Comparison of ENCODE assay signal across 20 mouse cellular contexts in genomic region chr4:99663710-99664109, GRCm38 (mm10). TPM values are rescaled to one million over a fixed set of nuclear protein-coding genes. Genes with fewer than 3 reads are reported as not detected.
A peak's percentile ranks its signal among the peaks of the same experiment; 100 is the strongest.
DNase-seq lines count a peak whose midpoint lies in the region; ATAC-seq and TF ChIP-seq lines count a peak whose summit lies in the region.
"Had no signal": no experiment of that assay in that cellular context is flagged by ENCODE, and none has a peak within 500 bp of the region (broad histone marks: within the 10 kb centered on the region; RNA-seq: fewer than 3 reads in every experiment).

No protein-coding gene starts in this region.

- no peaks in the 10 kb centered on the region for H3K9me3 ChIP-seq in forebrain, postnatal 0 days (ENCODE audit: low read length)
- no peaks in the 10 kb centered on the region for H3K9me3 ChIP-seq in forebrain, embryonic 15.5 days
- H3K9me3 ChIP-seq in liver, embryonic 14.5 days (ENCODE audit: control insufficient read depth, low read length), result no peaks in the 10 kb centered on the region
- H3K9me3 ChIP-seq: heart, embryonic 15.5 days; hindbrain, embryonic 15.5 days; liver, embryonic 15.5 days had no signal

- TF ChIP-seq EP300 in liver, embryonic 14.5 days (IDR thresholded peaks at IDR 0.05; ENCODE audit: low read depth), result no peak

- no peaks in the 10 kb centered on the region for H3K36me3 ChIP-seq in forebrain, postnatal 0 days (ENCODE audit: insufficient read depth)
- no peaks in the 10 kb centered on the region for H3K36me3 ChIP-seq in forebrain, embryonic 15.5 days
- H3K36me3 ChIP-seq in liver, embryonic 14.5 days (replicated peaks; ENCODE audit: control insufficient read depth, insufficient read depth, low read depth), result no peaks in the 10 kb centered on the region
- H3K36me3 ChIP-seq: heart, embryonic 15.5 days; hindbrain, embryonic 15.5 days; liver, embryonic 15.5 days had no signal

- DNase-seq in forebrain, postnatal 0 days, result no peak
- no peak for DNase-seq in liver, embryonic 14.5 days (ENCODE audit: low read depth in 3 of 3, low spot score in 3 of 3)
- DNase-seq in liver, result no peak
- DNase-seq in embryo, embryonic 11 days, result peak; percentile 39
- DNase-seq in retina, postnatal 1 day, result peak; percentile 59
- no peak for DNase-seq in adrenal gland, postnatal 36 days
- no peak for DNase-seq in thymus, adult 18-20 months
- DNase-seq: adrenal gland, postnatal 25 days; right cerebral cortex, postnatal 14 days; thymus, postnatal 14 days had no signal

- H3K4me3 ChIP-seq in forebrain, postnatal 0 days (ENCODE audit: low read depth, low read length), result no peak overlapping the region
- H3K4me3 ChIP-seq in forebrain, embryonic 15.5 days, result no peak overlapping the region
- H3K4me3 ChIP-seq in liver, embryonic 14.5 days (ENCODE audit: insufficient read depth in 1 of 2, low read depth in 2 of 2, low read length in 2 of 2), result no peak overlapping the region
- H3K4me3 ChIP-seq: heart, embryonic 15.5 days; hindbrain, embryonic 15.5 days; liver, embryonic 15.5 days had no signal

- H3K9ac ChIP-seq in forebrain, postnatal 0 days, result no peak overlapping the region
- H3K9ac ChIP-seq in forebrain, embryonic 15.5 days (replicated peaks), result no peak overlapping the region
- H3K9ac ChIP-seq in liver, embryonic 14.5 days (replicated peaks), result no peak overlapping the region
- H3K9ac ChIP-seq: heart, embryonic 15.5 days; hindbrain, embryonic 15.5 days; liver, embryonic 15.5 days had no signal

- 14% methylated on average over 8 of the region's 8 CpGs for WGBS in forebrain, postnatal 0 days
- 13% methylated on average over 8 of the region's 8 CpGs for WGBS in forebrain, embryonic 15.5 days
- WGBS in liver, embryonic 14.5 days (ENCODE audit: insufficient replicate concordance), result 18% methylated on average over 8 of the region's 8 CpGs

- 0 out of 2 replicates have a peak, but pooled peaks have one; percentile 2 for TF ChIP-seq CTCF in forebrain, postnatal 0 days (IDR thresholded peaks at IDR 0.05; ENCODE audit: low read depth)
- TF ChIP-seq CTCF in liver, embryonic 14.5 days (IDR thresholded peaks at IDR 0.05; ENCODE audit: low read depth), result 0 out of 2 replicates have a peak, but pooled peaks have one; percentile 10

- no peak overlapping the region for H3K27ac ChIP-seq in forebrain, postnatal 0 days (ENCODE audit: low read depth, low read length)
- H3K27ac ChIP-seq in forebrain, embryonic 15.5 days (replicated peaks), result no peak overlapping the region
- no peak overlapping the region for H3K27ac ChIP-seq in liver, embryonic 14.5 days
- H3K27ac ChIP-seq: heart, embryonic 15.5 days; hindbrain, embryonic 15.5 days; liver, embryonic 15.5 days had no signal

- H3K4me1 ChIP-seq in forebrain, postnatal 0 days (ENCODE audit: insufficient read depth), result no peaks in the 10 kb centered on the region
- H3K4me1 ChIP-seq in forebrain, embryonic 15.5 days, result peaks cover 4% of the 10 kb centered on the region; the same call in 1 of the 2 replicates
- no peaks in the 10 kb centered on the region for H3K4me1 ChIP-seq in liver, embryonic 14.5 days (replicated peaks; ENCODE audit: control insufficient read depth in 2 of 2, insufficient read depth in 2 of 2, low read length in 1 of 2)
- H3K4me1 ChIP-seq: hindbrain, embryonic 15.5 days; liver, embryonic 15.5 days had no signal

- no peak for ATAC-seq in forebrain, postnatal 0 days
- no peak for ATAC-seq in forebrain, embryonic 15.5 days (replicated peaks)
- ATAC-seq in liver, embryonic 14.5 days (ENCODE audit: insufficient read depth), result no peak

- peaks cover 48% of the 10 kb centered on the region for H3K27me3 ChIP-seq in forebrain, postnatal 0 days (ENCODE audit: insufficient read depth, low read length)
- H3K27me3 ChIP-seq in forebrain, embryonic 15.5 days, result peaks cover 63% of the 10 kb centered on the region
- H3K27me3 ChIP-seq in liver, embryonic 14.5 days (ENCODE audit: control insufficient read depth, insufficient read depth, low read length), result peaks cover 60% of the 10 kb centered on the region

- H3K4me2 ChIP-seq in forebrain, postnatal 0 days (ENCODE audit: low read depth), result no peak overlapping the region
- H3K4me2 ChIP-seq in forebrain, embryonic 15.5 days (replicated peaks), result no peak overlapping the region
- no peak overlapping the region for H3K4me2 ChIP-seq in liver, embryonic 14.5 days (ENCODE audit: low read depth)
- H3K4me2 ChIP-seq: heart, embryonic 15.5 days; hindbrain, embryonic 15.5 days; liver, embryonic 15.5 days had no signal

RNA-seq across cellular contexts. Expression of gene Foxd3, which starts 7.6 kb away (rescaled TPM):
- total RNA-seq in forebrain, postnatal 0 days (2014; rRNA removed), result 0.81 and 1.2 TPM in 2 replicates
- polyA plus RNA-seq in forebrain, postnatal 0 days (2015; fragmentation: Nextera tagmentation; extraction: Ambion mirVana), result 0.11 and 0.36 TPM in 2 replicates
- polyA plus RNA-seq in forebrain, embryonic 15.5 days (2015; fragmentation: Nextera tagmentation; extraction: Ambion mirVana), result 0.11 TPM in 1 of 2 replicates, not detected in the other
- polyA plus RNA-seq in liver, embryonic 14.5 days (2012; rRNA removed), result 0.01 TPM in 1 of 2 replicates, not detected in the other
- not detected in 2 replicates for polyA plus RNA-seq in liver, embryonic 14.5 days (2014; fragmentation: Nextera tagmentation; extraction: Ambion mirVana)
- total RNA-seq in adrenal gland, postnatal 36 days (2021), result 1 to 10 TPM in 1 of 2 experiments, under 1 TPM in 1; 0.40 to 1.1 TPM
- total RNA-seq: layer of hippocampus, postnatal 10 days; left cerebral cortex, postnatal 25 days; megakaryocyte, adult 5-6 weeks; neutrophil, adult 5-6 weeks had no signal
- polyA plus RNA-seq: forebrain, embryonic 14.5 days; heart, embryonic 15.5 days; kidney, embryonic 14.5 days; liver, embryonic 15.5 days had no signal

RNA-seq across cellular contexts. Expression of gene Alg6, which starts 51.8 kb away (rescaled TPM):
- total RNA-seq in forebrain, postnatal 0 days (2014; rRNA removed), result 13.0 and 18.2 TPM in 2 replicates
- polyA plus RNA-seq in forebrain, postnatal 0 days (2015; fragmentation: Nextera tagmentation; extraction: Ambion mirVana), result 6.3 and 9.8 TPM in 2 replicates
- polyA plus RNA-seq in forebrain, embryonic 15.5 days (2015; fragmentation: Nextera tagmentation; extraction: Ambion mirVana), result 9.8 and 10.5 TPM in 2 replicates
- polyA plus RNA-seq in liver, embryonic 14.5 days (2012; rRNA removed), result 8.0 and 8.2 TPM in 2 replicates
- polyA plus RNA-seq in liver, embryonic 14.5 days (2014; fragmentation: Nextera tagmentation; extraction: Ambion mirVana), result 10.6 and 11.2 TPM in 2 replicates
- total RNA-seq in adrenal gland, postnatal 36 days (2021), result 1 to 10 TPM; 6.1 to 7.6 TPM

Comparison
In these comparisons a context has a peak if more than half of its experiments do, and no peak if none do; other contexts are left out.
1. DNase-seq: peak in embryo, embryonic 11 days (single experiment) and retina, postnatal 1 day (single experiment); none in forebrain, postnatal 0 days (single experiment), liver, embryonic 14.5 days (0 of 3), liver (single experiment), adrenal gland, postnatal 36 days (0 of 2) and thymus, adult 18-20 months (0 of 2).